Mouse (Mus musculus) neural tube, embryonic 12.5 days (tissue): ENCODE results near the gene Zfp978. TPM values are rescaled to one million over a fixed set of nuclear protein-coding genes. Genes with fewer than 3 reads are reported as not detected.
"Not testable (repeated sequence)": the region's sequence is repeated elsewhere in the genome, so short reads cannot be mapped to it uniquely, and the experiment has no call there.

Experiments
- ATAC-seq: fragments of 200-750 bp; cut with Nextera tagmentation; 2 replicates; pipeline ENCODE4 v1.8.0; 2017; ENCODE audit warnings: low read depth, mild to moderate bottlenecking, moderate TSS enrichment, moderate library complexity; ENCODE audit not compliant: low FRiP score
- H3K27ac ChIP-seq: fragments of 300-500 bp; sonication (generic); 2 replicates; pipeline ENCODE4 v1.5.1; 2016
- H3K27me3 ChIP-seq: fragments of 300-500 bp; sonication (generic); replicated peaks from 2 replicates; pipeline ENCODE4 v1.6.1; 2016; ENCODE audit warnings: mild to moderate bottlenecking
- H3K36me3 ChIP-seq: fragments of 300-500 bp; sonication (generic); 2 replicates; pipeline ENCODE4 v1.6.1; 2016; ENCODE audit warnings: mild to moderate bottlenecking
- H3K4me1 ChIP-seq: fragments of 300-500 bp; sonication (generic); 2 replicates; pipeline ENCODE4 v1.6.1; 2016
- H3K4me2 ChIP-seq: fragments of 300-500 bp; sonication (generic); replicated peaks from 2 replicates; pipeline ENCODE4 v1.6.1; 2016; ENCODE audit warnings: mild to moderate bottlenecking
- H3K4me3 ChIP-seq: fragments of 300-500 bp; sonication (generic); 2 replicates; pipeline ENCODE4 v1.5.1; 2016
- H3K9ac ChIP-seq: fragments of 300-500 bp; sonication (generic); 2 replicates; pipeline ENCODE4 v1.6.1; 2016; ENCODE audit warnings: mild to moderate bottlenecking
- H3K9me3 ChIP-seq: fragments of 300-500 bp; sonication (generic); 2 replicates; pipeline ENCODE4 v1.6.1; 2016; ENCODE audit warnings: mild to moderate bottlenecking
- WGBS: fragments of 180-500 bp; shearing (Covaris S2); methylation state at CpG from one replicate; pipeline ENCODE4 v1.1.7; 2016; 5-methylcytosine and 5-hydroxymethylcytosine counted together
- polyA plus RNA-seq: library from polyadenylated mRNA; unstranded; fragments of >200 nt; fragmentation: Nextera tagmentation; extraction: Ambion mirVana; gene quantifications from 2 replicates; pipeline ENCODE4 v1.2.1, GENCODE M21; 2016

Gene Zfp978
- polyA plus RNA-seq, 1 experiment from 2014 or later = not detected

DNA sequence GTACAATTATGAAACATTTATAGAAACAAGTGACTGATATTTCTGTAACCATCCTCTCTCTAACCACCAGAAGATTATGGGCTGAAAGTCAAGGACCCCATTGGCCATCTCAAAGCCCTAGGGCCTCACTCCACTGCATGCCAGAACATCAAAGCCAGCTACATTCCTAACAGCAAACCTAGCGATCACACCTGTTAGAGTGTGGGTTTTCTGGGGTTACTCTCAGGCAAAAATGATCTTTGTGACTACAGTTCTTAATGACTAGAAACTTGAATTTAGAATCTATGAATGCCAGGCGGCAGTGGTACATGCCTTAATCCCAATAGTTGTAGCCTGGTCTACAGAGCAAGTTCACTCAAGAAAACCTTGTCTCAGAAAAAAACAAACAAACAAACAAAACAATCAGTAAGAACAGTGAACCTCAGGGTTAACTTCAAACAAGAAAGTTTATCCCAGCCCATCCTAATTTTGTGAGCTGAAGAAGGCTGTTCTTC, 16.0 kb upstream of the Zfp978 start:
- peaks cover 58% of the 10 kb centered on the region for H3K9me3 ChIP-seq
- ATAC-seq = not testable (repeated sequence)

DNA sequence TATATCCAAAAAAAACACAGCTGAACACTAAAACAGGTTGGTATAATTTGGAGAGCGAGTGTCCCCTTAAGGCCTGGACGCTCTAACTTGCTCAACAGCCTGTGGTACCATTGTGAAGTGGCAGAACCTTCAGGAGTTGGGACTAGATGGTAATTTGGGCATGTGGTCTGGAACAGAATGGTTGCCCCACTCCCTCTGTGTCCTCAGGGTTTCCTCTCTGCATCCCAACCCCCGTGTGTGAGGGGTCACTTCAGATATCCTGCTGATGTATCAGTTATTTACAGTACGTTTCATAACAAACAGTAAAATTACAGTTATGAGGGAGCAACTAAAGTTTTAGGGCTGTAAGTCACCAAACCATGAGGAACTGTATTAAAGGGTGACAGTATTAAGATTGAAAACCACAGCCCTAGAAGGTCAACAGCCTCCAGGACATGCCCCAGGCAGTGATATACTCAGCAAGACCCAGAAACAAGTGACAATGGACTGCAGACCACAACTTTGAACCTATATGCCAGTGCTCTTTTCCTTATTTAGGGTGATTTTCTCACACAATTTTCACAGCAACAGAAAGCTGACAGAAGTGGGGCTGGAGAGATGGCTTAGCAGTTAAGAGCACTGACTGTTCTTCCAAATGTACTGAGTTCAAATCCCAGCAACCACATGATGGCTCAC, 14.6 kb upstream of the Zfp978 start:
- not testable (repeated sequence) for H3K4me3 ChIP-seq, ATAC-seq, H3K27me3 ChIP-seq, H3K4me1 ChIP-seq, H3K27ac ChIP-seq, H3K9ac ChIP-seq, H3K4me2 ChIP-seq, H3K36me3 ChIP-seq
- H3K9me3 ChIP-seq = peaks cover 65% of the 10 kb centered on the region
- WGBS = 70% methylated on average over 4 of the region's 4 CpGs

More for the DNA sequence above, 16.0 kb upstream of the Zfp978 start:
- H3K27me3 ChIP-seq, H3K9ac ChIP-seq, H3K27ac ChIP-seq, H3K36me3 ChIP-seq, H3K4me2 ChIP-seq, H3K4me3 ChIP-seq, H3K4me1 ChIP-seq: not testable (repeated sequence)
- 90% methylated on average over 2 of the region's 2 CpGs for whole genome bisulfite sequencing

DNA sequence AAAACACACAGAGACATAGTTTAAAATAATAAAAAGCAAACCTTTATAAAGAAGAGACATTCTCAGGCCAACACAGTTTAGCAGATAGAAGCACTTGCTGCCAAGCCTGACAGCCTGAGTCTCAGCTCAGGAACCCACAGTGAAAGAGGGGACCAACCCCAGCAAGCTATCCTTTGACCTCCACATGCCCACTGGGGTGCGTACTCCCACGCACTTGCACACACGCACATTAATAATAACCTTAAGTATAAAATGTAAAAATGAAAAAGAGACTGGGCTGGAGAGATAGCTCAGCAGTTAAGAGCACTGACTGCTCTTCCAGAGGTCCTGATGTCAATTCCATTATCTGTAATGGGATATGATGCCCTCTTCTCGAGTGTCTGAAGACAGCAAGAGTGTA, 13.8 kb upstream of the Zfp978 start:
- not testable (repeated sequence) for H3K27me3 ChIP-seq, ATAC-seq, H3K36me3 ChIP-seq, H3K9ac ChIP-seq, H3K4me1 ChIP-seq, H3K27ac ChIP-seq, H3K4me3 ChIP-seq, H3K4me2 ChIP-seq
- WGBS = 74% methylated on average over 4 of the region's 4 CpGs
- peaks cover 65% of the 10 kb centered on the region for H3K9me3 ChIP-seq

DNA sequence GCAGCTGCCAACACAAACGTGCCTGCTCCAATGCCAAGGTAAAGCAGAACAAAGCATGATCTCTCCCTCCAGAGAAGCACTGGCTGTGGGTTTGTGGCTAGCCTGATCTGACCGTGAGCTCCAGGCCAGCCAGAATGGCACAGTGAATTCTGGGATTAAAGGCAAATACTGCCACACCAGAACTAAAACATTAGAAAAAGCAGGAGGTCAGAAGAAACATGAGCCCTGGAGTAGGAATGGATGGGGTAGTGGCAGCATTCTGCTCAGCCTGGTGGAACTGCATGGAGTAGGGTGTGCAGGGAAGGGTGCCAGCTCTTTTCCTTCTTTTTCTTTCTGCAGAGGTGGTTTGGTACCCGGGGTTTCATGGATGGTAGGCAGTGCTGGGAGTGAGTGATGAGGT, 13.2 kb upstream of the Zfp978 start:
- not testable (repeated sequence) for ATAC-seq, H3K36me3 ChIP-seq, H3K4me3 ChIP-seq, H3K27me3 ChIP-seq, H3K4me1 ChIP-seq, H3K27ac ChIP-seq, H3K4me2 ChIP-seq, H3K9ac ChIP-seq
- peaks cover 64% of the 10 kb centered on the region for H3K9me3 ChIP-seq
- 89% methylated on average over 2 of the region's 3 CpGs for WGBS

DNA sequence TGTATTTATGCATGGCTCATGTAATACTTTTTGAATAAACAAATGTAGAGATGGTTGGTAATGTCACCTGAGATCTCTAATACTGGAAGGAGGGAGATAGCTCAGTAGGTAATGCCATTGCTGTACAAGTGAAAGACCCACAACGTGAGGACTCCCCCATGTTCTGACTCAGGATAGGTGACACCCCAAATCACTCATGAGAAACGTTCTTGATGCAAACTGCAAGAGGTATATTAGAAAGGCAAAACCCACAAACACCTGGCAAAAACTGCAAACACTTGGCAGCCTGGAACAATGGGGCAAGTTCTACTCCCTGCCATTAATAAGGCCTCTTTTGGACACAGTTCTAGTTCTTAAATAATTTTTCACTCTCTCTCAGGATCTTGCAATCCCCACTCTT, 12.7 kb upstream of the Zfp978 start:
- WGBS = 83% methylated on average over 2 of the region's 2 CpGs
- not testable (repeated sequence) for H3K9ac ChIP-seq, ATAC-seq, H3K36me3 ChIP-seq, H3K4me3 ChIP-seq, H3K27ac ChIP-seq, H3K4me2 ChIP-seq, H3K27me3 ChIP-seq, H3K4me1 ChIP-seq
- peaks cover 59% of the 10 kb centered on the region for H3K9me3 ChIP-seq

DNA sequence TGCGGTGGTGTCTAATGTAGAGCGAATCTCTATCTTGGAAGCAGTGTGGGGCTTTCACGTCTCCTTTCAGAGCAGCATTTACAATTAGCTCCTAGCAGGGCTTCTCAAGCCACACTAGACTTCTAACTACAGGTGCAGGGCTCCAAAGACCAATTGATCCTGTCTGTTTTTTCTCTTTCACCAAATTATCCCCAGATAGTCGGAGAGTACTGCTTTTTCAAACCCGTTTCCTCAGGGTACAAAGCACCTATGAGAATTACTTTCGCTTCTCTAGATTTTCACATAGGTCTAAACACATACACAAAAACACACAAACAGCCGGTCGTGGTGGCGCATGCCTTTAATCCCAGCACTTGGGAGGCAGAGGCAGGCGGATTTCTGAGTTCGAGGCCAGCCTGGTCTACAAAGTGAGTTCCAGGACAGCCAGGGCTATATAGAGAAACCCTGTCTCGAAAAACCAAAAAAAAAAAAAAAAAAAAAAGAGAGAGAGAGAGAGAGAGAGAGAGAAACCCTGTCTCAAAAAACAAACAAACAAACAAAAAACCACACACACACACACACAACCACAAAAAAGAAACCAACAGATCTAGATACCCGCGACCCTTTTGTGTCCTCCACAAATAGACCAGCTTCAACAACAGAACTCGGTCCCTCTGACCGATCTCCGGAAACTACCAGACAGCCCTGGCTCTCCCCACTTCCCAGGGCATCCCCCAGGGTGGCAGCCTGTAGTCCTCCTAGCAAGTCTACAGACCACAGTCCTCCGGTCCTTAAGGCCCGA, 12.0 kb upstream of the Zfp978 start:
- H3K9me3 ChIP-seq = peaks cover 54% of the 10 kb centered on the region

DNA sequence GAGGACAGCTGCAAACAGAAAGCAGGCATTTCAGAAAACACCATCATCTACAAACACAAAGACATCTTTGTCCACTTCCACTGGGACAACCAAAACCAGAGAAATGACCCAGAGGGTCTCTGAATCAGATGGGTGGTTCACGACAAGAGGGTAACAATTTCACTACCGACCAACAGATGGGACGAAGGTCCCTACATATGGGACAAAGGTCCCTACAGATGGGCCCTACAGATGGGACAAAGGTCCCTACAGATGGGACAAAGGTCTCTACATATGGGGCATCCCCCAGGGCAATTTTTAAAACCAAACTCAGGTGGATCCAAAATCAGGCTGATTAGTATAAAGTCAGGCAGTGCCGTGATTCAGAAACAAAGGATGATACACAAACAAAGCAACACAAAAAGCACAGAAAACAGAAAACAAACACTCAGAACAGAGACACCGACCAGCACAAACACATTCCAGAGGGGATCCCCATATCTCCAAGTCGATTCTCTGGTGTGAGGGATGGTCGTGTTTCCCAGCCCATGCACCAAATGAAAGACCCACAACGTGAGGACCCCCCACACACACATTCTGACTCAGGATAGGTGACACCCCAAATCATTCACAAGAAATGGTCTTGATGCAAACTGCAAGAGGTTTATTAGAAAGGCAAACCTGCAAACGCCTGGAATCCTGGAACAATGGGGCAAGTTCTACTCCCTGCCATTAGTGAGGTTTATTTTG, 11.3 kb upstream of the Zfp978 start:
- peaks cover 51% of the 10 kb centered on the region for H3K9me3 ChIP-seq
- H3K4me3 ChIP-seq, H3K4me1 ChIP-seq, H3K36me3 ChIP-seq, H3K9ac ChIP-seq, H3K27ac ChIP-seq, H3K27me3 ChIP-seq, H3K4me2 ChIP-seq: not testable (repeated sequence)
- WGBS = 87% methylated on average over 9 of the region's 9 CpGs
- 0 out of 2 replicates have a peak, but pooled peaks have one; percentile 48 for ATAC-seq

More for the DNA sequence above, 12.0 kb upstream of the Zfp978 start:
- not testable (repeated sequence) for H3K4me2 ChIP-seq, H3K4me1 ChIP-seq, H3K27ac ChIP-seq, H3K36me3 ChIP-seq, H3K9ac ChIP-seq, H3K27me3 ChIP-seq, H3K4me3 ChIP-seq, ATAC-seq
- 91% methylated on average over 18 of the region's 19 CpGs for WGBS

DNA sequence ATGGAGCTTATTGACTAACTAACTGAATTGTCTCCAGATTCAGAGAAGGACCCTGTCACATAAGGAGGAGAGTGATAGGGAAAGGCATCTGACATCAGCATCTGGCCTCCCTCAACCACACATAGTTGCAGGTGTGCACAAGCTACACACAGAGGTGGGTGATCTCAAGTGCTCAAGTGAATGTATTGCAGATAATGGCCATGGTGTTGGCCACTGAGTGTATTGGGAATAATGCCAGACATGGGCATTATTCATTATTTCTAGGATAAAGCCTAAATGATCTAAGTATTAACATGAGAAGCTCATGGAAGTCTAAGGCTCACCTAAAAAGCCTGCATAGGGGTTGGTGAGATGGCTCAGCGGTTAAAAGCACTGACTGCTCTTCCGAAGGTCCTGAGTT, 10.6 kb upstream of the Zfp978 start:
- H3K27me3 ChIP-seq, H3K4me3 ChIP-seq, ATAC-seq, H3K4me2 ChIP-seq, H3K27ac ChIP-seq, H3K4me1 ChIP-seq, H3K36me3 ChIP-seq, H3K9ac ChIP-seq: not testable (repeated sequence)
- 86% methylated on average over 2 of the region's 2 CpGs for WGBS
- H3K9me3 ChIP-seq = peaks cover 48% of the 10 kb centered on the region

DNA sequence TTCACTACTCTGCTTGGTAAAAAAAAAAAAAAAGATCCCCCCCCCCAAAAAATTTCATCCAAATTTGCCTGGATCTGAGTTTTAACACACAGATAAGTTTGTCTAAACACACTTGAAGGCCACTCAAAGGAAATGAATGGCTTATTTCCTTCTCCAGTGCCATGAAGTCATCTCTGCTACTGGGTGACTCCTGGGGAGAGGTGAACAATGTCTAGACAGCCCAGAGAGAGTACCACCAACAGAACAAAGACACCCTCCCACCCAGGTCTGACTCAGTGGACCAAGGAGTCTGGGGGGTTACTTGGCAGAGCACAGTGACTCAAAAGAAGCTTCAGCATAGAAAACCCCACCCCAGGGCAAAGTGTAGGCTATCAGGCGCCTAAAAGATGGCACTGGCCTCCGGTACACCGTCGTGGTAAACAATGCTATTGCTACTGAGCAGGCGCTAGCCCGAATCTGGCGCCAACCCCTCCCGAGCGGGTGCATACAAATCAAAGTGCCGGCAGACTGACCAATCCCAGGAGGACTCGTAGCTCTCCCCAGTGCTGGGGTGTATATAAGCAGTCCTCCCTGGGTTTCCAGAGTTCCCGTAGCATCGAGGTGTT, 9.6 kb upstream of the Zfp978 start:
- H3K4me2 ChIP-seq, H3K4me3 ChIP-seq, H3K36me3 ChIP-seq, ATAC-seq, H3K4me1 ChIP-seq, H3K9ac ChIP-seq, H3K27ac ChIP-seq, H3K27me3 ChIP-seq: not testable (repeated sequence)
- H3K9me3 ChIP-seq = peaks cover 44% of the 10 kb centered on the region
- WGBS = 82% methylated on average over 11 of the region's 13 CpGs

DNA sequence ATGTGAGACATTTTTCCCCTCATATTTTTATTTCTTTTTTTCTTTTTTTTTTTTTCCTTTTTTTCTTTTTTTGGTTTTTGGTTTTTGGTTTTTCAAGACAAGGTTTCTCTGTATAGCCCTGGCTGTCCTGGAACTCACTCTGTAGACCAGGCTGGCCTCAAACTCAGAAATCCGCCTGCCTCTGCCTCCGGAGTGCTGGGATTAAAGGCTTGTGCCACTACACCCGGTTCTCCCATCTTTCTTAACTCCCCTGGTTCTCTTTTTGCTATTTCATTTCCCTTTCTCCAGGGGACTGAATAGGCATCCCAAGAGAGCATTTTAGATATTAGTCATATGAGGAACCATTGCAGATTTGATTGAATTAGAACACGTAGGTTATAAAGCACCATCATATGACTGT, 7.5 kb upstream of the Zfp978 start:
- not testable (repeated sequence) for H3K4me2 ChIP-seq, H3K4me1 ChIP-seq, ATAC-seq, H3K9ac ChIP-seq, H3K27ac ChIP-seq, H3K4me3 ChIP-seq, H3K36me3 ChIP-seq, H3K27me3 ChIP-seq
- H3K9me3 ChIP-seq = peaks cover 28% of the 10 kb centered on the region
- WGBS = 82% methylated on average over 4 of the region's 4 CpGs

DNA sequence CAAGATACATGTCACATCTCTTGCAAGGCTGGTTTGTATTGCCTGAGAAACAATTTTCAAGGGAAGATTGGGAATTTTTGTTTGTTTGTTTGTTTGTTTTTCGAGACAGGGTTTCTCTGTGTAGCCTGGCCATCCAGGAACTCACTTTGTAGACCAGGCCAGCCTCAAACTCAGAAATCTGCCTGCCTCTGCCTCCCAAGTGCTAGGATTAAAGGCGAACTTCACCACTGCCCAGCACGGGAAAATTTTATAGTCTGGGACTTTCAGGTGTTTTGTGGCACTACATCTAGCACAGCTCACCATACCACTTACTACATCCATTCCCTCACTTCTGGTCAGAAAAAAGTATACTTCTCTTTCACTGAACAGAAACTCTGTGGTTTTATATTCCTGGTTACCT, 5.1 kb upstream of the Zfp978 start:
- H3K27me3 ChIP-seq, H3K36me3 ChIP-seq, H3K4me2 ChIP-seq, H3K27ac ChIP-seq, H3K4me1 ChIP-seq, H3K9ac ChIP-seq, H3K9me3 ChIP-seq, H3K4me3 ChIP-seq, ATAC-seq: not testable (repeated sequence)
- WGBS = no CpG with 5 or more reads among the region's 3 CpGs

DNA sequence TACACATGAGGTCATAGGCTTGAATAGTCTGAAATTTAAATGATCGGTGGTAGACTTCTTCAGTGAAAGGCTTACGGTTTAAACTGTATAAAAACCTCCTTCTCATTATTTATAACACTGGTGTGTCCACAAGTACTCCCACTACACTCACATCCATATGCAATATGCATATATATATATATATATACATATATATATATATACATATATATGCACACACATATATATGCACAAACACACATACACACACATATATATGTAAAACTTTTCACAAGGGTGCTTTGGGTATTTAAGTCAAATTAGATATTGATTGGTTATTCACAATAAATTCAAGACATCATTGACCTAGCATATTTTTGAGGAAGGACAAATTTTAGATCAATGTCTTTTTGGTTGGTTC, 3.9 kb upstream of the Zfp978 start:
- H3K36me3 ChIP-seq, H3K4me2 ChIP-seq, H3K27me3 ChIP-seq, H3K4me1 ChIP-seq, H3K9ac ChIP-seq, ATAC-seq, H3K4me3 ChIP-seq, H3K27ac ChIP-seq, H3K9me3 ChIP-seq: not testable (repeated sequence)
- no CpG with 5 or more reads among the region's 2 CpGs for WGBS
